Mouse (Mus musculus) stomach, postnatal 0 days (tissue): ENCODE measurements around the gene Igsf3. TPM values are rescaled to one million over a fixed set of nuclear protein-coding genes. Genes with fewer than 3 reads are reported as not detected.

ENCODE experiments used
- ATAC-seq: fragments of 200-750 bp; cut with Nextera tagmentation; 2 replicates; pipeline ENCODE4 v1.8.0; 2017; ENCODE audit not compliant: low FRiP score, low TSS enrichment
- DNase-seq: peaks from one replicate; pipeline ENCODE4 v3.0.0-alpha.2; 2016; ENCODE audit warnings: low spot score
- H3K27ac ChIP-seq: fragments of 300-500 bp; sonication (generic); replicated peaks from 2 replicates; pipeline ENCODE4 v1.5.1; 2014; ENCODE audit warnings: mild to moderate bottlenecking, control low read depth
- H3K27me3 ChIP-seq: fragments of 300-500 bp; sonication (generic); 2 replicates; pipeline ENCODE4 v1.6.1; 2014; ENCODE audit warnings: low read length; ENCODE audit not compliant: control insufficient read depth, insufficient read depth
- H3K36me3 ChIP-seq: fragments of 300-500 bp; sonication (generic); 2 replicates; pipeline ENCODE4 v1.6.1; 2014; ENCODE audit warnings: low read length, mixed read lengths; ENCODE audit not compliant: control insufficient read depth, insufficient read depth
- H3K4me1 ChIP-seq: fragments of 300-500 bp; sonication (generic); replicated peaks from 2 replicates; pipeline ENCODE4 v1.6.1; 2014; ENCODE audit warnings: antibody characterized with exemption; ENCODE audit not compliant: control insufficient read depth, insufficient read depth
- H3K4me2 ChIP-seq: fragments of 300-500 bp; sonication (generic); replicated peaks from 2 replicates; pipeline ENCODE4 v1.6.1; 2014; ENCODE audit warnings: low read depth, mild to moderate bottlenecking, control low read depth, moderate library complexity
- H3K4me3 ChIP-seq: fragments of 300-500 bp; sonication (generic); 2 replicates; pipeline ENCODE4 v1.5.1; 2014; ENCODE audit warnings: low read depth, low read length, control low read depth
- H3K9ac ChIP-seq: fragments of 300-500 bp; sonication (generic); 2 replicates; pipeline ENCODE4 v1.6.1; 2014; ENCODE audit warnings: mild to moderate bottlenecking, low read length, control low read depth, mixed read lengths
- H3K9me3 ChIP-seq: fragments of 300-500 bp; sonication (generic); 2 replicates; pipeline ENCODE4 v1.6.1; 2016; ENCODE audit warnings: low read length; ENCODE audit not compliant: control insufficient read depth
- CTCF ChIP-seq: IDR thresholded peaks from 2 replicates; pipeline ENCODE4 v1.5.1; 2016; ENCODE audit warnings: antibody characterized with exemption, low read depth, mild to moderate bottlenecking, moderate library complexity
- EP300 ChIP-seq: optimal IDR thresholded peaks from 2 replicates; pipeline ENCODE3; 2016; ENCODE audit warnings: antibody characterized with exemption
- WGBS: fragments of 180-500 bp; shearing (Covaris S2); extraction: QIAGEN DNeasy Blood & Tissue Kit; methylation state at CpG from one replicate; pipeline ENCODE4 v1.1.7; 2014; 5-methylcytosine and 5-hydroxymethylcytosine counted together
- polyA plus RNA-seq: library from polyadenylated mRNA; unstranded; fragments of >200 nt; fragmentation: Nextera tagmentation; extraction: Ambion mirVana; gene quantifications from 2 replicates; pipeline ENCODE4 v1.2.1, GENCODE M21; 2015

Gene Igsf3
- polyA plus RNA-seq, 1 experiment from 2014 or later, result 12.4 TPM

DNA sequence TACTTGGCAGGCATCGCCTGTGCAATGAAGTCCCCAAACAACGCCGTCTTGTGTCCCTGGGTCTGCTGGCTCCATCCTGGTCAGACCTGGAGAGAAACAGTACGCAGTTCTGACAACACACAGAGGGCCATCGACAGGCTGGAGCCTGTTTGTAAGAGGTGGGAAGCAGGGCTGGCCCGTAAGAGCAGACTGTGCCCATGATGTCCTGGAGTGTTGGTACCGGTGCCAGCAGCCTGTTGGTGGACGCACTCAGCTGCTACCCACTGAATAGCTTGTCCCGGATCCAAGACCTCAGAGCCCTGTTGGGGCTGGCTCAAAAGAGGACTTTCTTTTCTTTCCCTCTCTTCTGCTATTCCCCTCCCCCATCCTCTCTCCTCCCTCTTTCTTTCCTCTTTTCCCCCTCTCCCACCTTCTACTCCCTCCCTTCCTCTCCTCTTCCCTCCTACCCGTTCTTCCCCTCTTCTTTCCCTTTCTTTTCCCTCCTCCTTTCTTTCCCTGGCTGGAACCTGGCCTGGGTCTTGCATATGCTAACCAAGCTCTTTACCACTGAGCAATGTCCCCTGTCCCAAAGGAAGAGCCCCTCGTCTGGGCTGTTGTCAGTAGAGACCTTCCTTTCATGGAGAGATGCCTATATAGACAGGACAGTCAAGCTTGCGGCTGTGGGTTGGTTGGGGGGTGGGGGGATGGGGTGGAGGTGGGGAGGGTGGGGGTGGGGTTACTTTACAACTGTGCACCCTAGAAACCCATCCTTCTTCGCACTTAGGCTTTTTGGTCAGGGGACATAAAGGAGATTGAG, 27.9 kb downstream of the Igsf3 start:
- Histone ChIP-seq H3K27me3 (no peaks in the 10 kb centered on the region), H3K4me1 (peaks cover 20% of the 10 kb centered on the region), H3K36me3 (no peaks in the 10 kb centered on the region; the same call in 1 of the 2 replicates), H3K9ac (no peak overlapping the region), H3K9me3 (no peaks in the 10 kb centered on the region), H3K27ac (no peak overlapping the region), H3K4me2 (0 out of 2 replicates have a peak overlapping the region, but pooled peaks have one; percentile 14), H3K4me3 (no peak overlapping the region)
- DNase-seq, result no peak
- TF ChIP-seq EP300, result no peak
- TF ChIP-seq CTCF, result no peak
- ATAC-seq, result peak; percentile 6; the same call in 1 of the 2 replicates
- 49% methylated on average over 13 of the region's 13 CpGs for WGBS

DNA sequence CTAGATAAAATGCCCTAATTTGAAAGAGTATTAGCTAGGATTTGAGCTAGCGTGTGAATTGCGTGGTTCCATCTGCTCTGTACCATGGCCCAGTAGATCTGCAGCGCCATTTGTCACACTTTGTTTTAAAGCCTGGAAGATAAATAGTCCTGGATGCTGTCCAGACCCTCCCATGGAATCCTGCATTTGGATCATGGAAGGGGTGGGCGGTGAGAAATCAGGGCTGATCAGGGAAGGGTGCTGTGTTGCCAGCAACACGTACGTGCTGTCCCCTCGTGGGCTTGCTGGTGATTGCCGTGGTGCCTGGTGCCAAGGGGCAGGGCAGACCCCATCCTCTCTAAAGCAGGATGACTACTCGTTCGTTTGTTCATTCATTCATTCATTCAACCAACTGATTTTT, 28.6 kb downstream of the Igsf3 start:
- DNase-seq, result no peak
- WGBS, result 41% methylated on average over 10 of the region's 10 CpGs
- Histone ChIP-seq H3K27ac (no peak overlapping the region), H3K36me3 (no peaks in the 10 kb centered on the region; the same call in 1 of the 2 replicates), H3K27me3 (no peaks in the 10 kb centered on the region), H3K4me3 (no peak overlapping the region), H3K9ac (no peak overlapping the region), H3K4me1 (peaks cover 20% of the 10 kb centered on the region), H3K4me2 (0 out of 2 replicates have a peak overlapping the region, but pooled peaks have one; percentile 14), H3K9me3 (no peaks in the 10 kb centered on the region)
- peak; percentile 34; the same call in 1 of the 2 replicates for ATAC-seq
- no peak for TF ChIP-seq EP300
- peak; percentile 68 for TF ChIP-seq CTCF

DNA sequence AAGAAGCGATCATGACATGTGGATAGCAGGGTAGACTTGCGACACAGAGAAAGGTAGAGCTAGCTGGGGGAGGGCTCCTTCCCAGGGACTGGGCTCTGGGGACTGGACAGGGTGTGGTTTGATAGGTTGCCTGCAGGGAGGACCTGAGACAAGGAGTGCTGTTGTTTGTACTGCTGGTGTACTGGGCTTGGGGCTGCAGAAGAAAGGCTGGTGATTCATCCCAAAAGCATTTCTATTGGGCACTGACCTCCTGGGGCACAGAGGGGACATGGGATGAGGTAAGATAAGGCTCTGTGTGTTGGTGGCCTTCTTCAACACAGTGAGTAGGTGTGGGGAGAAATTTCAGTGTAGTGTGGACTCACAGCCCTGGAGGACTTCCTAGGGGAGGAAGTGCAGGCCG, 29.2 kb downstream of the Igsf3 start:
- H3K9ac ChIP-seq, result no peak overlapping the region
- H3K4me2 ChIP-seq, result no peak overlapping the region
- H3K4me3 ChIP-seq, result no peak overlapping the region
- no peak overlapping the region for H3K27ac ChIP-seq
- ATAC-seq, result peak; percentile 79
- DNase-seq, result peak; percentile 47
- TF ChIP-seq CTCF (no peak), EP300 (no peak)
- H3K27me3 ChIP-seq, result no peaks in the 10 kb centered on the region
- H3K36me3 ChIP-seq, result no peaks in the 10 kb centered on the region; the same call in 1 of the 2 replicates
- WGBS, result 38% methylated on average over 3 of the region's 3 CpGs
- no peaks in the 10 kb centered on the region for H3K9me3 ChIP-seq
- H3K4me1 ChIP-seq, result peaks cover 24% of the 10 kb centered on the region

DNA sequence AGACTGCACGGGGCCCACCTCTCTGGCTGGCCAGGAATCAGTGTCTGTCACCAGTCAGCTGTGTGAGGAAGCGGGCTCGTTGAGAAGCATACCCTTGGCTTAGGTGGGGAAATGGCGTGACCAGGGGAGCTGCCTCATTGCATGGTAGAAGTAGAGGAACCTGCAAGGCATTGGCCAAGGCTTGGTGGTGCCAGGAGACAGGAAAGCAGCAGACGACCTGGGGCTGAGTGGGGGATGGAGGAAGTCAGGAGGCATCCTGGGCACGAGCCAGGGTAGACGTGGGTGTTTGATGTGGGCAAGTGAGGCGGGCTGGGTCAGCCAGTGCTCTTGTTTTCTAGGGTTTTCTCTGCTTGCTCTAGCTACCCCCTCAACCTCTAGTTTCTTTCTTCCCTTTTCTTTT, 30.7 kb downstream of the Igsf3 start:
- 74% methylated on average over 8 of the region's 8 CpGs for WGBS
- H3K27ac ChIP-seq, result no peak overlapping the region
- no peak for ATAC-seq
- DNase-seq, result no peak
- H3K36me3 ChIP-seq, result no peaks in the 10 kb centered on the region; the same call in 1 of the 2 replicates
- no peak overlapping the region for H3K9ac ChIP-seq
- H3K4me1 ChIP-seq, result peaks cover 24% of the 10 kb centered on the region
- H3K9me3 ChIP-seq, result no peaks in the 10 kb centered on the region
- no peak overlapping the region for H3K4me2 ChIP-seq
- no peak for TF ChIP-seq CTCF
- no peak for TF ChIP-seq EP300
- H3K4me3 ChIP-seq, result no peak overlapping the region
- H3K27me3 ChIP-seq, result no peaks in the 10 kb centered on the region

DNA sequence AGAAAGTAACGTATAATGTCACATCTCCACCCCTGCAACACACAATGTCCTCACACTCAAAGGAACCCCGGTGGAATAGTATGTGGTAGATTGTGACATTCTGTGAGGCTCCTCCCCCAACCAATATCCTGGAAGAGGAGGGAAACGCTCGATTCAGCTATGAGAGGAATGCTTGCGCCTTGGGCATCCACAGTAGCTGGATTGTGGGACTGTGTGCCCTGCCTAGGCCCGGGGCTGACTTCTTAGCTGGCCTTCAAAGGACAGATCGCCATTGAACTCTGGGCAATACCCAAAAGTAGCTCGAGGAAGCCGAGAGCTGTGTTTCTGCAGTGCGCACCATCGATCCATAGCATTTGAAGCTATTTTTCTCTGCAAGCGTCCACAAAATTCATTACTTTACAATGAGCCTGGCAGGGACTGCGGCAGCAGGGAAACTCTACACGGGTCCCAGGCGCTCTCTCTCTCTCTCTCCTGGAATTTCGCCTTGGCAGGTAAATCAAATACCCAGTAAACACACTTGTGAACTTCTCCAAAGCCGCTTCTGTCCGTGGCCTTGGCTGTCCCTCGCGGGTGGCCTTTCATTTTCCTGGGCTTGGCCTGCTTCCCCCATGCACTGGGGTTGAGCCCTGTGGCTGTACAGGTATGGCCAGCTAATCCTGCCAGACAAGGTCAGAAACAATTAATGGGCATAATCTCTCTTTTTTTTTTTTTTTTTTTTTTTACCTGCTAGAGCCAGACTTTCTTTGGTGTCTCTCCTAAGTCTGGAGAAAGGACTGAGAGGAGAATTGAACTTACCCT, 32.3 kb downstream of the Igsf3 start:
- no peaks in the 10 kb centered on the region for H3K9me3 ChIP-seq
- ATAC-seq (no peak), DNase-seq (no peak)
- no peak overlapping the region for H3K4me3 ChIP-seq
- H3K27ac ChIP-seq, result peak overlapping the region; percentile 67
- H3K27me3 ChIP-seq, result no peaks in the 10 kb centered on the region
- WGBS, result 30% methylated on average over 20 of the region's 20 CpGs
- H3K36me3 ChIP-seq, result no peaks in the 10 kb centered on the region
- TF ChIP-seq EP300, result no peak
- TF ChIP-seq CTCF, result no peak
- peak overlapping the region; percentile 23; the same call in 1 of the 2 replicates for H3K9ac ChIP-seq
- peaks cover 24% of the 10 kb centered on the region for H3K4me1 ChIP-seq
- peak overlapping the region; percentile 25 for H3K4me2 ChIP-seq
